Mouse (Mus musculus): ENCODE results near the gene Olfr1028.

Olfr1028 gene

GRCm38 (mm10) chr2:85950137-85950536 is at the start of gene Olfr1028:
Gene Olfr1028 (plus strand): TSS chr2:85950437.
- DNase-seq: no peak

GRCm38 (mm10) chr2:85904952-85905351 is 45.3 kb upstream of the Olfr1028 start, which contains the start of gene Olfr1024:
Gene Olfr1024 (minus strand): TSS chr2:85905052.
- no peak for DNase-seq

- DNase-seq: no peak
Observed at GRCm38 (mm10) chr2:85913197-85913596, 37.0 kb upstream of the Olfr1028 start.

- no peak for DNase-seq
Observed at GRCm38 (mm10) chr2:85914893-85915292, 35.3 kb upstream of the Olfr1028 start, which contains the start of gene Olfr1025-ps1. Gene Olfr1025-ps1 (plus strand): TSS chr2:85915193.

- DNase-seq: no peak
Observed at GRCm38 (mm10) chr2:85921258-85921657, 29.0 kb upstream of the Olfr1028 start, which contains the start of gene Olfr1026. Gene Olfr1026 (plus strand): TSS chr2:85921558.

GRCm38 (mm10) chr2:85973595-85973994 is 23.4 kb downstream of the Olfr1028 start, which contains the start of gene Olfr1029:
Gene Olfr1029 (plus strand): TSS chr2:85973895.
- DNase-seq: no peak

GRCm38 (mm10) chr2:85978976-85979375 is 28.7 kb downstream of the Olfr1028 start, which contains the start of gene Olfr1030:
Gene Olfr1030 (plus strand): TSS chr2:85979276.
- no peak for DNase-seq

GRCm38 (mm10) chr2:85990004-85990403 is 39.8 kb downstream of the Olfr1028 start, which contains the start of gene Olfr1031:
Gene Olfr1031 (plus strand): TSS chr2:85990304.
- DNase-seq: no peak

Measured in liver (tissue).